Mouse (Mus musculus): ENCODE measurements around the gene Pdlim7. TPM values are rescaled to one million over a fixed set of nuclear protein-coding genes. Genes with fewer than 3 reads are reported as not detected.

The Pdlim7 gene
- total RNA-seq, 2 experiments from 2014 or later = 69.4 to 78.9 TPM

- DNase-seq (ENCODE audit: low spot score in 2 of 2) = no peak
Measured at GRCm38 (mm10) chr13:55487578-55488498, 25.6 kb downstream of the Pdlim7 start, which contains the start of gene Dbn1. Dbn1 (minus strand) TSS chr13:55488111.

- DNase-seq (ENCODE audit: low spot score in 2 of 2) = no peak
Measured at GRCm38 (mm10) chr13:55486916-55487577, 26.4 kb downstream of the Pdlim7 start.

GRCm38 (mm10) chr13:55486029-55486794, 27.3 kb downstream of the Pdlim7 start:
- DNase-seq (ENCODE audit: low spot score in 2 of 2) = no peak

GRCm38 (mm10) chr13:55484520-55485088, 28.9 kb downstream of the Pdlim7 start:
- DNase-seq (ENCODE audit: low spot score in 2 of 2) = no peak

GRCm38 (mm10) chr13:55483593-55483992, 29.9 kb downstream of the Pdlim7 start:
- peak; percentile 85 to 96 for DNase-seq (ENCODE audit: low spot score in 2 of 2)

GRCm38 (mm10) chr13:55483071-55483470, 30.4 kb downstream of the Pdlim7 start:
- no peak for DNase-seq (ENCODE audit: low spot score in 2 of 2)

GRCm38 (mm10) chr13:55482542-55482941, 30.9 kb downstream of the Pdlim7 start:
- DNase-seq (ENCODE audit: low spot score in 2 of 2) = no peak

GRCm38 (mm10) chr13:55479929-55480328, 33.5 kb downstream of the Pdlim7 start:
- no peak for DNase-seq (ENCODE audit: low spot score in 2 of 2)

- no peak for DNase-seq (ENCODE audit: low spot score in 2 of 2)
Measured at GRCm38 (mm10) chr13:55479008-55479407, 34.5 kb downstream of the Pdlim7 start.

GRCm38 (mm10) chr13:55478036-55478435, 35.4 kb downstream of the Pdlim7 start:
- DNase-seq (ENCODE audit: low spot score in 2 of 2) = no peak

GRCm38 (mm10) chr13:55477492-55477891, 36.0 kb downstream of the Pdlim7 start:
- DNase-seq (ENCODE audit: low spot score in 2 of 2) = no peak

- DNase-seq (ENCODE audit: low spot score in 2 of 2) = no peak
Measured at GRCm38 (mm10) chr13:55476256-55476655, 37.2 kb downstream of the Pdlim7 start.

- no peak for DNase-seq (ENCODE audit: low spot score in 2 of 2)
Measured at GRCm38 (mm10) chr13:55475750-55476149, 37.7 kb downstream of the Pdlim7 start.

GRCm38 (mm10) chr13:55474621-55475069, 38.8 kb downstream of the Pdlim7 start:
- peak; percentile 79 to 88 for DNase-seq (ENCODE audit: low spot score in 2 of 2)

GRCm38 (mm10) chr13:55473961-55474360, 39.5 kb downstream of the Pdlim7 start:
- DNase-seq (ENCODE audit: low spot score in 2 of 2) = no peak

GRCm38 (mm10) chr13:55473076-55473831, 40.2 kb downstream of the Pdlim7 start:
- no peak for DNase-seq (ENCODE audit: low spot score in 2 of 2)

GRCm38 (mm10) chr13:55472132-55473022, 41.1 kb downstream of the Pdlim7 start:
- peak in 1 of 2 experiments; percentile 76 for DNase-seq (ENCODE audit: low spot score in 2 of 2)

GRCm38 (mm10) chr13:55471819-55472131, 41.7 kb downstream of the Pdlim7 start:
- no peak for DNase-seq (ENCODE audit: low spot score in 2 of 2)

GRCm38 (mm10) chr13:55471156-55471818, 42.2 kb downstream of the Pdlim7 start:
- DNase-seq (ENCODE audit: low spot score in 2 of 2) = peak; percentile 88 to 92

Data from layer of hippocampus, postnatal 14 days (tissue).